Mouse (Mus musculus) CH12.LX (cell line): ENCODE measurements around the gene Tvp23a.

ENCODE experiments used
- EP300 ChIP-seq: IDR thresholded peaks from 2 replicates; pipeline ENCODE4 v1.6.1; 2011; ENCODE audit warnings: low read length, improper control_type of control experiment
- KAT2A ChIP-seq: IDR thresholded peaks from 2 replicates; pipeline ENCODE4 v1.6.1; 2012; ENCODE audit warnings: low read length, improper control_type of control experiment, inconsistent platforms; ENCODE audit not compliant: insufficient replicate concordance

GRCm38 (mm10) chr16:10488769-10489481 is 41.8 kb upstream of the Tvp23a start:
- TF ChIP-seq KAT2A = no peak; the same call in 1 of the 2 replicates
- peak; percentile 87 for TF ChIP-seq EP300
